Comparison of ENCODE assay signal across 16 mouse cellular contexts in the genomic region with DNA sequence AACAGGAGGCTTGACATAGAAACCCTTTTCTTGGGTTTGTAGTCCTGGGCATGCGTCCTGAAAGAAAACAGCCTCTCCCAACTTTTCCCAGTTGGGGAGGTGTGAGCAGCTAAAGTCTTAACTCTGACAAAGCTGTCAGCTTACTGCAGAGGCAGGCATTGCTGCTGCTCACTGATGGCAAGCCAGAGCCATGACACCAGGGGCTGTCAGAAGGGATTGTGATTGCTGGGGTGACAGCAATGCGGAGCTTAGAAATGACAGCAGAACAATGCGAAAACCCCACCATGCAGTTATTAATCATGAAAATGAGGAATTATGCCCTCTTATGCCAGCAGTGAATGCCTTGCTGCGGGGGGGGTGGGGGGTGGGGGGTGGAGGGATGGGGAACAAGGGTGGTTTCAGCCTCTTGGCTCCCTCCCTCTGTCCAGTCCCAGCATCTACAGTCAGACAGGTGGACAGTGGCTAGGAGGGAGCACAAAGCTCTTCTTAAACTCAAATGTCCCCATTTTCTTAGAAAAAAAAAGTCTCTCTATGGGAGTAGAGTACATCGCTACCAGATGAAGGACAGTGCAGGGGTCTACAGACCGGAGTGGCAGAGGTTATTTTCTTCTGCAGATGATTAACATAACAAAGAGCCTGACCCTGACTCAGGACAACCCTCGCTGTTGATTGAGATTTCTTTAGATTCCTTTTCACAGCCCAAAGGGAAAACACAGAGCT. TPM values are rescaled to one million over a fixed set of nuclear protein-coding genes. Genes with fewer than 3 reads are reported as not detected.
A peak's percentile ranks its signal among the peaks of the same experiment; 100 is the strongest.
DNase-seq lines count a peak whose midpoint lies in the region; ATAC-seq lines count a peak whose summit lies in the region.
"Had no signal": no experiment of that assay in that cellular context is flagged by ENCODE, and none has a peak within 500 bp of the region (broad histone marks: within the 10 kb centered on the region; RNA-seq: fewer than 3 reads in every experiment).

No protein-coding gene starts in this region.

- peak overlapping the region; percentile 44 for H3K4me2 ChIP-seq in midbrain, embryonic 13.5 days (replicated peaks)
- H3K4me2 ChIP-seq: embryonic facial prominence, embryonic 13.5 days; liver, embryonic 12.5 days had no signal

- H3K9ac ChIP-seq in midbrain, embryonic 13.5 days (replicated peaks), result peak overlapping the region; percentile 39; the same call in 1 of the 2 replicates
- H3K9ac ChIP-seq: embryonic facial prominence, embryonic 13.5 days; liver, embryonic 12.5 days had no signal

- peaks cover 4% of the 10 kb centered on the region; the same call in 1 of the 2 replicates for H3K9me3 ChIP-seq in hindbrain, embryonic 10.5 days
- no peaks in the 10 kb centered on the region; the same call in 1 of the 2 replicates for H3K9me3 ChIP-seq in midbrain, embryonic 13.5 days
- H3K9me3 ChIP-seq: embryonic facial prominence, embryonic 13.5 days; liver, embryonic 12.5 days had no signal

- peak; percentile 77 for DNase-seq in ES-CJ7 (ENCODE audit: low read depth, low spot score)
- DNase-seq in ZHBTc4 (ENCODE audit: low read depth, low spot score), result peak; percentile 54
- DNase-seq in hindbrain, embryonic 10.5 days (ENCODE audit: low spot score), result no peak
- no peak for DNase-seq in cerebellum, postnatal 4 days (ENCODE audit: low spot score in 2 of 2)
- DNase-seq in left cerebral cortex, postnatal 14 days (ENCODE audit: low spot score in 2 of 2), result no peak
- DNase-seq in urinary bladder, postnatal 14 days (ENCODE audit: low spot score), result no peak
- DNase-seq: cerebellum, adult 8-10 months; heart, adult 18-20 months; heart, postnatal 10 days; kidney, adult 11 months had no signal

- peak overlapping the region; percentile 37 for H3K4me3 ChIP-seq in hindbrain, embryonic 10.5 days
- H3K4me3 ChIP-seq in midbrain, embryonic 13.5 days (replicated peaks), result no peak overlapping the region
- H3K4me3 ChIP-seq: embryonic facial prominence, embryonic 13.5 days; layer of hippocampus, adult 2 months; liver, embryonic 12.5 days had no signal

- ATAC-seq in midbrain, embryonic 13.5 days, result peak; percentile 84
- ATAC-seq: liver, embryonic 12.5 days had no signal

- peaks cover 14% of the 10 kb centered on the region for H3K4me1 ChIP-seq in hindbrain, embryonic 10.5 days (replicated peaks)
- H3K4me1 ChIP-seq in midbrain, embryonic 13.5 days (replicated peaks), result peaks cover 10% of the 10 kb centered on the region
- H3K4me1 ChIP-seq: embryonic facial prominence, embryonic 13.5 days; liver, embryonic 12.5 days had no signal

- H3K36me3 ChIP-seq in hindbrain, embryonic 10.5 days, result no peaks in the 10 kb centered on the region
- no peaks in the 10 kb centered on the region for H3K36me3 ChIP-seq in midbrain, embryonic 13.5 days
- H3K36me3 ChIP-seq: embryonic facial prominence, embryonic 13.5 days; liver, embryonic 12.5 days had no signal

- peak overlapping the region; percentile 10; the same call in 1 of the 2 replicates for H3K27ac ChIP-seq in hindbrain, embryonic 10.5 days
- H3K27ac ChIP-seq in midbrain, embryonic 13.5 days, result no peak overlapping the region
- H3K27ac ChIP-seq: embryonic facial prominence, embryonic 13.5 days; layer of hippocampus, adult 2 months; liver, embryonic 12.5 days; stomach, postnatal 0 days had no signal

- H3K27me3 ChIP-seq in hindbrain, embryonic 10.5 days (ENCODE audit: insufficient read depth, poor library complexity, severe bottlenecking), result no peaks in the 10 kb centered on the region
- H3K27me3 ChIP-seq in midbrain, embryonic 13.5 days, result no peaks in the 10 kb centered on the region
- H3K27me3 ChIP-seq: CH12.LX; embryonic facial prominence, embryonic 13.5 days; liver, embryonic 12.5 days had no signal

- 29% methylated on average over 7 of the region's 7 CpGs for WGBS in hindbrain, embryonic 10.5 days
- WGBS in midbrain, embryonic 13.5 days, result 9% methylated on average over 7 of the region's 7 CpGs

- intact Hi-C loops in left cerebral cortex, postnatal 14 days (cut with DNase I), result no loop called here

RNA-seq across cellular contexts. Expression of gene Myb, which starts 51.3 kb away (rescaled TPM):
- polyA plus RNA-seq in hindbrain, embryonic 10.5 days (2016; fragmentation: Nextera tagmentation; extraction: Ambion mirVana), result 4.3 and 5.7 TPM in 2 replicates
- polyA plus RNA-seq in midbrain, embryonic 13.5 days (2015; fragmentation: Nextera tagmentation; extraction: Ambion mirVana), result 3.0 and 3.1 TPM in 2 replicates
- under 1 TPM; 0.34 to 0.40 TPM for total RNA-seq in left cerebral cortex, postnatal 14 days (2021)

Comparison
In these comparisons a context has a peak if more than half of its experiments do, and no peak if none do; other contexts are left out.
1. DNase-seq: peak in ES-CJ7 (single experiment) and ZHBTc4 (single experiment); none in hindbrain, embryonic 10.5 days (single experiment), cerebellum, postnatal 4 days (0 of 2), left cerebral cortex, postnatal 14 days (0 of 2) and urinary bladder, postnatal 14 days (single experiment).